Mouse (Mus musculus): ENCODE measurements at regions not wholly inside any gene's neighbourhood (a gene's known extent, or its start where the extent isn't known, plus 50 kb on each side); places are given as distances from the start of the nearest gene placed in this dataset.
A peak's percentile ranks its signal among the peaks of the same experiment; 100 is the strongest.

GRCm38 (mm10) chr12:39934877-39935276, 102.9 kb downstream of the Arl4a start:
- Histone ChIP-seq H3K4me1 (ENCODE audit: control insufficient read depth, insufficient read depth, low read length) (no peaks in the 10 kb centered on the region), H3K9me3 (ENCODE audit: control insufficient read depth, low read length) (no peaks in the 10 kb centered on the region), H3K9ac (replicated peaks; ENCODE audit: low read depth, low read length) (no peak overlapping the region), H3K36me3 (ENCODE audit: control insufficient read depth, insufficient read depth, low read length) (no peaks in the 10 kb centered on the region), H3K4me3 (ENCODE audit: low read depth, low read length) (no peak overlapping the region), H3K27ac (ENCODE audit: low read depth, low read length) (no peak overlapping the region), H3K27me3 (ENCODE audit: control insufficient read depth, insufficient read depth, low read length) (no peaks in the 10 kb centered on the region), H3K4me2 (ENCODE audit: low read depth, low read length) (no peak overlapping the region)
- ATAC-seq (ENCODE audit: low read depth), result no peak
- WGBS, result 92% methylated on average over 4 of the region's 4 CpGs

- no peaks in the 10 kb centered on the region for H3K36me3 ChIP-seq (ENCODE audit: control insufficient read depth, insufficient read depth, low read length)
- WGBS, result 83% methylated on average over 1 of the region's 1 CpGs
Observed at GRCm38 (mm10) chr12:39931251-39931650, 106.6 kb downstream of the Arl4a start.

GRCm38 (mm10) chr12:39927902-39928301, 109.9 kb downstream of the Arl4a start:
- Histone ChIP-seq H3K36me3 (ENCODE audit: control insufficient read depth, insufficient read depth, low read length) (no peaks in the 10 kb centered on the region), H3K4me2 (ENCODE audit: low read depth, low read length) (no peak overlapping the region), H3K9ac (replicated peaks; ENCODE audit: low read depth, low read length) (no peak overlapping the region), H3K27ac (ENCODE audit: low read depth, low read length) (no peak overlapping the region), H3K4me3 (ENCODE audit: low read depth, low read length) (no peak overlapping the region), H3K9me3 (ENCODE audit: control insufficient read depth, low read length) (no peaks in the 10 kb centered on the region), H3K27me3 (ENCODE audit: control insufficient read depth, insufficient read depth, low read length) (no peaks in the 10 kb centered on the region), H3K4me1 (ENCODE audit: control insufficient read depth, insufficient read depth, low read length) (no peaks in the 10 kb centered on the region)
- ATAC-seq (ENCODE audit: low read depth), result no peak

More at GRCm38 (mm10) chr12:39931251-39931650, 106.6 kb downstream of the Arl4a start:
- no peaks in the 10 kb centered on the region for H3K27me3 ChIP-seq (ENCODE audit: control insufficient read depth, insufficient read depth, low read length)
- no peak overlapping the region for H3K27ac ChIP-seq (ENCODE audit: low read depth, low read length)
- no peaks in the 10 kb centered on the region for H3K4me1 ChIP-seq (ENCODE audit: control insufficient read depth, insufficient read depth, low read length)
- H3K4me3 ChIP-seq (ENCODE audit: low read depth, low read length), result no peak overlapping the region
- H3K9me3 ChIP-seq (ENCODE audit: control insufficient read depth, low read length), result no peaks in the 10 kb centered on the region
- H3K9ac ChIP-seq (replicated peaks; ENCODE audit: low read depth, low read length), result no peak overlapping the region
- ATAC-seq (ENCODE audit: low read depth), result no peak
- no peak overlapping the region for H3K4me2 ChIP-seq (ENCODE audit: low read depth, low read length)

GRCm38 (mm10) chr12:39927014-39927413, 110.8 kb downstream of the Arl4a start:
- Histone ChIP-seq H3K4me3 (ENCODE audit: low read depth, low read length) (no peak overlapping the region), H3K36me3 (ENCODE audit: control insufficient read depth, insufficient read depth, low read length) (no peaks in the 10 kb centered on the region), H3K27ac (ENCODE audit: low read depth, low read length) (no peak overlapping the region), H3K4me2 (ENCODE audit: low read depth, low read length) (no peak overlapping the region), H3K27me3 (ENCODE audit: control insufficient read depth, insufficient read depth, low read length) (no peaks in the 10 kb centered on the region), H3K9me3 (ENCODE audit: control insufficient read depth, low read length) (no peaks in the 10 kb centered on the region), H3K9ac (replicated peaks; ENCODE audit: low read depth, low read length) (no peak overlapping the region), H3K4me1 (ENCODE audit: control insufficient read depth, insufficient read depth, low read length) (no peaks in the 10 kb centered on the region)
- no peak for ATAC-seq (ENCODE audit: low read depth)
- WGBS, result 80% methylated on average over 8 of the region's 8 CpGs

GRCm38 (mm10) chr12:39921481-39921880, 116.3 kb downstream of the Arl4a start:
- ATAC-seq (ENCODE audit: low read depth), result no peak
- 80% methylated on average over 3 of the region's 3 CpGs for WGBS

GRCm38 (mm10) chr12:39920466-39920913, 117.3 kb downstream of the Arl4a start:
- 6% methylated on average over 8 of the region's 8 CpGs for WGBS
- Histone ChIP-seq H3K4me3 (ENCODE audit: low read depth, low read length) (no peak overlapping the region), H3K9ac (replicated peaks; ENCODE audit: low read depth, low read length) (no peak overlapping the region), H3K27me3 (ENCODE audit: control insufficient read depth, insufficient read depth, low read length) (no peaks in the 10 kb centered on the region), H3K27ac (ENCODE audit: low read depth, low read length) (no peak overlapping the region; the same call in 1 of the 2 replicates), H3K9me3 (ENCODE audit: control insufficient read depth, low read length) (no peaks in the 10 kb centered on the region), H3K4me2 (ENCODE audit: low read depth, low read length) (no peak overlapping the region), H3K4me1 (ENCODE audit: control insufficient read depth, insufficient read depth, low read length) (no peaks in the 10 kb centered on the region), H3K36me3 (ENCODE audit: control insufficient read depth, insufficient read depth, low read length) (no peaks in the 10 kb centered on the region)
- peak; percentile 92 for ATAC-seq (ENCODE audit: low read depth)

More at GRCm38 (mm10) chr12:39921481-39921880, 116.3 kb downstream of the Arl4a start:
- Histone ChIP-seq H3K36me3 (ENCODE audit: control insufficient read depth, insufficient read depth, low read length) (no peaks in the 10 kb centered on the region), H3K9ac (replicated peaks; ENCODE audit: low read depth, low read length) (no peak overlapping the region), H3K4me1 (ENCODE audit: control insufficient read depth, insufficient read depth, low read length) (no peaks in the 10 kb centered on the region), H3K4me3 (ENCODE audit: low read depth, low read length) (no peak overlapping the region), H3K27me3 (ENCODE audit: control insufficient read depth, insufficient read depth, low read length) (no peaks in the 10 kb centered on the region), H3K27ac (ENCODE audit: low read depth, low read length) (no peak overlapping the region), H3K4me2 (ENCODE audit: low read depth, low read length) (no peak overlapping the region), H3K9me3 (ENCODE audit: control insufficient read depth, low read length) (no peaks in the 10 kb centered on the region)

GRCm38 (mm10) chr12:39919909-39920308, 117.9 kb downstream of the Arl4a start:
- no peaks in the 10 kb centered on the region for H3K9me3 ChIP-seq (ENCODE audit: control insufficient read depth, low read length)
- no peak overlapping the region for H3K4me3 ChIP-seq (ENCODE audit: low read depth, low read length)
- no peak for ATAC-seq (ENCODE audit: low read depth)
- no peaks in the 10 kb centered on the region for H3K4me1 ChIP-seq (ENCODE audit: control insufficient read depth, insufficient read depth, low read length)
- H3K9ac ChIP-seq (replicated peaks; ENCODE audit: low read depth, low read length), result no peak overlapping the region
- H3K36me3 ChIP-seq (ENCODE audit: control insufficient read depth, insufficient read depth, low read length), result no peaks in the 10 kb centered on the region
- peak overlapping the region; percentile 45; the same call in 1 of the 2 replicates for H3K27ac ChIP-seq (ENCODE audit: low read depth, low read length)
- H3K27me3 ChIP-seq (ENCODE audit: control insufficient read depth, insufficient read depth, low read length), result no peaks in the 10 kb centered on the region
- no peak overlapping the region for H3K4me2 ChIP-seq (ENCODE audit: low read depth, low read length)
- 51% methylated on average over 2 of the region's 2 CpGs for WGBS

- no peaks in the 10 kb centered on the region for H3K27me3 ChIP-seq (ENCODE audit: control insufficient read depth, insufficient read depth, low read length)
- 51% methylated on average over 5 of the region's 5 CpGs for WGBS
- ATAC-seq (ENCODE audit: low read depth), result no peak
Observed at GRCm38 (mm10) chr12:39888493-39888892, 149.3 kb downstream of the Arl4a start.

GRCm38 (mm10) chr12:39885366-39885765, 152.5 kb downstream of the Arl4a start:
- Histone ChIP-seq H3K27me3 (ENCODE audit: control insufficient read depth, insufficient read depth, low read length) (no peaks in the 10 kb centered on the region), H3K36me3 (ENCODE audit: control insufficient read depth, insufficient read depth, low read length) (no peaks in the 10 kb centered on the region), H3K9me3 (ENCODE audit: control insufficient read depth, low read length) (no peaks in the 10 kb centered on the region), H3K9ac (replicated peaks; ENCODE audit: low read depth, low read length) (no peak overlapping the region), H3K27ac (ENCODE audit: low read depth, low read length) (no peak overlapping the region), H3K4me3 (ENCODE audit: low read depth, low read length) (no peak overlapping the region), H3K4me1 (ENCODE audit: control insufficient read depth, insufficient read depth, low read length) (no peaks in the 10 kb centered on the region), H3K4me2 (ENCODE audit: low read depth, low read length) (no peak overlapping the region)
- WGBS, result 60% methylated on average over 3 of the region's 3 CpGs
- ATAC-seq (ENCODE audit: low read depth), result no peak

More at GRCm38 (mm10) chr12:39888493-39888892, 149.3 kb downstream of the Arl4a start:
- Histone ChIP-seq H3K4me1 (ENCODE audit: control insufficient read depth, insufficient read depth, low read length) (no peaks in the 10 kb centered on the region), H3K36me3 (ENCODE audit: control insufficient read depth, insufficient read depth, low read length) (no peaks in the 10 kb centered on the region), H3K9ac (replicated peaks; ENCODE audit: low read depth, low read length) (no peak overlapping the region), H3K4me2 (ENCODE audit: low read depth, low read length) (no peak overlapping the region), H3K4me3 (ENCODE audit: low read depth, low read length) (no peak overlapping the region), H3K9me3 (ENCODE audit: control insufficient read depth, low read length) (no peaks in the 10 kb centered on the region), H3K27ac (ENCODE audit: low read depth, low read length) (no peak overlapping the region)

All from neural tube, embryonic 14.5 days (tissue).